Comparison of ENCODE assay signal across 13 mouse cellular contexts in genomic region chr3:109914226-109914625, GRCm38 (mm10).
"Had no signal": no experiment of that assay in that cellular context is flagged by ENCODE, and none has a peak within 500 bp of the region (broad histone marks: within the 10 kb centered on the region; RNA-seq: fewer than 3 reads in every experiment).

No protein-coding gene starts in this region.

- ATAC-seq: midbrain, embryonic 16.5 days had no signal

- DNase-seq: lung, embryonic 14.5 days; lung, postnatal 10 days; lung, postnatal 4 days; midbrain, embryonic 14.5 days; retina, postnatal 1 day; right cerebral cortex, adult 18-20 months; right cerebral cortex, postnatal 25 days; right cerebral cortex, postnatal 4 days; spleen, adult 18-20 months; thymus, adult 18-20 months; thymus, postnatal 14 days; thymus, postnatal 36 days had no signal
